ENCODE assay signal across 8 mouse cellular contexts in genomic region chr17:34398711-34399393, GRCm38 (mm10). TPM values are rescaled to one million over a fixed set of nuclear protein-coding genes. Genes with fewer than 3 reads are reported as not detected.
A peak's percentile ranks its signal among the peaks of the same experiment; 100 is the strongest.
DNase-seq lines count a peak whose midpoint lies in the region; ATAC-seq and TF ChIP-seq lines count a peak whose summit lies in the region.

BC051142 (plus strand) TSS chr17:34398820.

- peak within 1 kb of the TSS; percentile 40 to 62 (median 62) for H3K4me3 ChIP-seq in CH12.LX (replicated peaks in 1 of 3; ENCODE audit: low read depth in 2 of 3, low read length in 2 of 3, poor library complexity in 1 of 3)
- H3K4me3 ChIP-seq in forebrain, postnatal 0 days (ENCODE audit: low read depth, low read length), result peak within 1 kb of the TSS; percentile 58
- H3K4me3 ChIP-seq in layer of hippocampus, adult 2 months, result peak within 1 kb of the TSS; percentile 78
- H3K4me3 ChIP-seq in lung, adult 2 months (replicated peaks; ENCODE audit: extremely low read depth, low read depth, low read length), result peak within 1 kb of the TSS; percentile 65

- DNase-seq in CH12.LX (ENCODE audit: extremely low read depth), result peak; percentile 97
- DNase-seq in cerebellum, adult 11 months, result peak; percentile 85
- DNase-seq in forebrain, postnatal 0 days, result peak; percentile 92
- peak; percentile 82 for DNase-seq in heart, postnatal 4 days
- peak; percentile 82 to 92 for DNase-seq in layer of hippocampus, adult 2 months (ENCODE audit: low spot score in 2 of 2)
- peak; percentile 69 for DNase-seq in lung, adult 2 months
- peak; percentile 91 for DNase-seq in testis, postnatal 14 days (ENCODE audit: low spot score)

- peak within 1 kb of the TSS; percentile 75 for H3K9ac ChIP-seq in CH12.LX (ENCODE audit: insufficient read depth, low read depth)
- H3K9ac ChIP-seq in forebrain, postnatal 0 days, result peak within 1 kb of the TSS; percentile 75

- H3K4me2 ChIP-seq in CH12.LX (ENCODE audit: insufficient read depth, low read depth, poor library complexity, severe bottlenecking), result peak within 1 kb of the TSS; percentile 40
- peak within 1 kb of the TSS; percentile 71 for H3K4me2 ChIP-seq in forebrain, postnatal 0 days (ENCODE audit: low read depth)

- no peaks in the 10 kb centered on the region for H3K79me2 ChIP-seq in CH12.LX (replicated peaks; ENCODE audit: control insufficient read depth, extremely low read depth, insufficient read depth, poor library complexity, severe bottlenecking)

- dilution Hi-C loops in CH12.LX (cut with MboI; ENCODE audit: extremely low pct_ligation_motif_present, extremely low pct_unique_long_range_greater_than_20kb, low sequenced_read_pairs), result no loop called here

- TF ChIP-seq POLR2A in CH12.LX (IDR thresholded peaks at IDR 0.05; ENCODE audit: low read depth, low read length), result peak; percentile 80
- peak; percentile 71; the same call in 1 of the 2 replicates for TF ChIP-seq POLR2A in lung, adult 2 months (IDR thresholded peaks at IDR 0.05; ENCODE audit: borderline replicate concordance, extremely low read depth, low read depth, low read length)

- peaks cover 0 to 17% of the 10 kb centered on the region in 2 experiments; a peak in 2 of 4 replicates for H3K4me1 ChIP-seq in CH12.LX (ENCODE audit: control insufficient read depth in 1 of 2, insufficient read depth in 2 of 2)
- 0 out of 2 replicates have a peak, but pooled peaks cover 3% of the 10 kb centered on the region for H3K4me1 ChIP-seq in forebrain, postnatal 0 days (ENCODE audit: insufficient read depth)
- H3K4me1 ChIP-seq in lung, adult 2 months (ENCODE audit: control insufficient read depth, insufficient read depth, low read length), result peaks cover 3% of the 10 kb centered on the region; the same call in 1 of the 2 replicates

- no peak for TF ChIP-seq EP300 in CH12.LX (IDR thresholded peaks at IDR 0.05; ENCODE audit: low read length)

- ATAC-seq in forebrain, postnatal 0 days, result peak; percentile 98
- ATAC-seq in neutrophil, adult 5-6 weeks (ENCODE audit: extremely low read depth, insufficient number of reproducible peaks, low FRiP score, poor library complexity, severe bottlenecking), result peak; percentile 79

- peaks cover 3% of the 10 kb centered on the region for H3K9me3 ChIP-seq in CH12.LX (replicated peaks; ENCODE audit: low read length)
- H3K9me3 ChIP-seq in forebrain, postnatal 0 days (ENCODE audit: low read length), result no peaks in the 10 kb centered on the region

- no peak; a peak in 1 of 4 replicates for TF ChIP-seq CTCF in CH12.LX (conservative IDR thresholded peaks at IDR 0.05 in 1 of 2, IDR thresholded peaks at IDR 0.05 in 1 of 2; ENCODE audit: low read depth in 2 of 2, low read length in 2 of 2)
- TF ChIP-seq CTCF in forebrain, postnatal 0 days (IDR thresholded peaks at IDR 0.05; ENCODE audit: low read depth), result peak; percentile 36
- TF ChIP-seq CTCF in layer of hippocampus, adult 2 months (conservative IDR thresholded peaks at IDR 0.05), result peak; percentile 33
- no peak for TF ChIP-seq CTCF in lung, adult 2 months (IDR thresholded peaks at IDR 0.05; ENCODE audit: insufficient read depth, low read length)

- in situ Hi-C loops in CH12.LX (cut with MboI; ENCODE audit: low pct_ligation_motif_present, low pct_unique_long_range_greater_than_20kb, low sequenced_read_pairs), result no loop called here

- H3K27me3 ChIP-seq in CH12.LX (replicated peaks), result no peaks in the 10 kb centered on the region
- no peaks in the 10 kb centered on the region for H3K27me3 ChIP-seq in forebrain, postnatal 0 days (ENCODE audit: insufficient read depth, low read length)

- TF ChIP-seq RAD21 in CH12.LX (IDR thresholded peaks at IDR 0.05; ENCODE audit: low read depth, low read length), result no peak

- H3K27ac ChIP-seq in CH12.LX (ENCODE audit: insufficient read depth, low read depth), result peak within 1 kb of the TSS; percentile 39; the same call in 1 of the 2 replicates
- peak within 1 kb of the TSS; percentile 98 for H3K27ac ChIP-seq in forebrain, postnatal 0 days (ENCODE audit: low read depth, low read length)
- H3K27ac ChIP-seq in layer of hippocampus, adult 2 months, result peak within 1 kb of the TSS; percentile 98

- 8% methylated on average over 34 of the region's 34 CpGs for WGBS in forebrain, postnatal 0 days
- WGBS in lung, adult 2 months, result under 1% methylated on average over 34 of the region's 34 CpGs

- H3K36me3 ChIP-seq in CH12.LX (replicated peaks in 1 of 2; ENCODE audit: control insufficient read depth in 1 of 2, insufficient read depth in 1 of 2, low read length in 1 of 2), result no peaks in the 10 kb centered on the region
- H3K36me3 ChIP-seq in forebrain, postnatal 0 days (ENCODE audit: insufficient read depth), result no peaks in the 10 kb centered on the region

TF ChIP-seq in CH12.LX, 34 proteins besides CTCF, POLR2A, EP300 and RAD21:
- TF ChIP-seq KAT2A (IDR thresholded peaks at IDR 0.05; ENCODE audit: insufficient replicate concordance, low read length), result no peak
- TF ChIP-seq GABPA (IDR thresholded peaks at IDR 0.05; ENCODE audit: insufficient replicate concordance, low read depth, low read length), result no peak
- no peak for TF ChIP-seq UBTF (IDR thresholded peaks at IDR 0.05; ENCODE audit: low read depth, low read length)
- peak; percentile 68 for TF ChIP-seq NELFE (IDR thresholded peaks at IDR 0.05; ENCODE audit: low read depth, low read length)
- peak; percentile 78 for TF ChIP-seq TBP (conservative IDR thresholded peaks at IDR 0.05; ENCODE audit: low read depth, low read length)
- no peak for TF ChIP-seq POLR2AphosphoS2 (IDR thresholded peaks at IDR 0.05; ENCODE audit: low read depth, low read length)
- TF ChIP-seq NRF1 (IDR thresholded peaks at IDR 0.05; ENCODE audit: low read depth, low read length), result peak; percentile 51
- no peak for TF ChIP-seq SMC3 (IDR thresholded peaks at IDR 0.05; ENCODE audit: low read depth, low read length)
- TF ChIP-seq ELF1 (IDR thresholded peaks at IDR 0.05; ENCODE audit: low read depth, low read length), result no peak
- TF ChIP-seq MXI1 (IDR thresholded peaks at IDR 0.05; ENCODE audit: low read depth, low read length), result no peak
- no peak; the same call in 1 of the 2 replicates for TF ChIP-seq MEF2A (IDR thresholded peaks at IDR 0.05; ENCODE audit: borderline replicate concordance, low read depth, low read length)
- peak; percentile 29; the same call in 1 of the 2 replicates for TF ChIP-seq MYC (IDR thresholded peaks at IDR 0.05; ENCODE audit: low read depth, low read length)
- 0 out of 2 replicates have a peak, but pooled peaks have one; percentile 30 for TF ChIP-seq ZMIZ1 (IDR thresholded peaks at IDR 0.05; ENCODE audit: low read depth, low read length)
- peak; percentile 98 for TF ChIP-seq CHD2 (IDR thresholded peaks at IDR 0.05; ENCODE audit: low read length)
- TF ChIP-seq HCFC1 (IDR thresholded peaks at IDR 0.05; ENCODE audit: low read depth, low read length), result no peak; the same call in none of the 2 replicates
- TF ChIP-seq USF1 (IDR thresholded peaks at IDR 0.05; ENCODE audit: low read depth, low read length), result no peak
- TF ChIP-seq MAFK (IDR thresholded peaks at IDR 0.05; ENCODE audit: insufficient replicate concordance, low read length), result no peak
- TF ChIP-seq BHLHE40 (IDR thresholded peaks at IDR 0.05; ENCODE audit: low read depth, low read length), result 0 out of 2 replicates have a peak, but pooled peaks have one; percentile 9
- TF ChIP-seq SIN3A (IDR thresholded peaks at IDR 0.05; ENCODE audit: low read length), result no peak
- no peak; the same call in 1 of the 2 replicates for TF ChIP-seq ETS1 (conservative IDR thresholded peaks at IDR 0.05; ENCODE audit: low read depth, low read length)
- TF ChIP-seq IRF4 (IDR thresholded peaks at IDR 0.05; ENCODE audit: low read depth, low read length), result no peak
- TF ChIP-seq E2F4 (IDR thresholded peaks at IDR 0.05; ENCODE audit: insufficient replicate concordance, low read depth, low read length), result no peak
- TF ChIP-seq RCOR1 (conservative IDR thresholded peaks at IDR 0.05; ENCODE audit: low read depth, low read length), result no peak
- no peak for TF ChIP-seq ZKSCAN1 (IDR thresholded peaks at IDR 0.05; ENCODE audit: borderline replicate concordance, low read depth, low read length)
- no peak for TF ChIP-seq ZC3H11A (IDR thresholded peaks at IDR 0.05; ENCODE audit: low read depth, low read length)
- no peak for TF ChIP-seq USF2 (conservative IDR thresholded peaks at IDR 0.05; ENCODE audit: low read depth, low read length)
- TF ChIP-seq MAX (IDR thresholded peaks at IDR 0.05; ENCODE audit: low read length), result no peak
- TF ChIP-seq ZNF384 (IDR thresholded peaks at IDR 0.05; ENCODE audit: low read depth, low read length), result no peak
- peak; percentile 61; the same call in 1 of the 2 replicates for TF ChIP-seq TCF12 (IDR thresholded peaks at IDR 0.05; ENCODE audit: low read depth, low read length)
- TF ChIP-seq MAZ (IDR thresholded peaks at IDR 0.05; ENCODE audit: low read depth, low read length), result peak; percentile 16; the same call in 1 of the 2 replicates
- TF ChIP-seq CHD1 (IDR thresholded peaks at IDR 0.05; ENCODE audit: low read depth, low read length), result no peak
- TF ChIP-seq PAX5 (IDR thresholded peaks at IDR 0.05; ENCODE audit: low read length), result no peak
- no peak for TF ChIP-seq JUN (IDR thresholded peaks at IDR 0.05; ENCODE audit: insufficient read depth, low read depth, low read length)
- no peak for TF ChIP-seq JUND (conservative IDR thresholded peaks at IDR 0.05; ENCODE audit: low read depth, low read length)
TF ChIP-seq in CH12.LX: peak in this region for 9.

RNA-seq across cellular contexts. Expression of gene BC051142, which starts in this region (rescaled TPM):
- total RNA-seq in CH12.LX (2012; rRNA removed) (not detected in 2 replicates), CH12.LX (2014; rRNA removed) (0.28 TPM in 1 of 2 replicates, not detected in the other)
- polyA plus RNA-seq in CH12.LX (2012; ENCODE audit: insufficient read length, low read depth), result 0.83 and 1.0 TPM in 2 replicates
- total RNA-seq in forebrain, postnatal 0 days (2014; rRNA removed), result 6.5 and 9.0 TPM in 2 replicates
- 4.4 and 5.5 TPM in 2 replicates for polyA plus RNA-seq in forebrain, postnatal 0 days (2015; fragmentation: Nextera tagmentation; extraction: Ambion mirVana)
- not detected for total RNA-seq in heart, postnatal 4 days (2021)
- total RNA-seq in layer of hippocampus, adult 2 months (2021), result 1 to 10 TPM; 4.1 to 7.2 TPM
- 0.49 and 0.75 TPM in 2 replicates for polyA plus RNA-seq in lung, adult 2 months (2012; rRNA removed)
- total RNA-seq in neutrophil, adult 5-6 weeks (2017), result 12.5 and 14.0 TPM in 2 replicates

Comparison
In these comparisons a context has a peak if more than half of its experiments do, and no peak if none do; other contexts are left out.
1. Peak in every context shown above with its lines: DNase-seq, ATAC-seq, H3K4me3 ChIP-seq and H3K27ac ChIP-seq.
2. Peak in DNase-seq in heart, postnatal 4 days; RNA of the gene not detected or under 1 TPM.
3. Peak in DNase-seq and H3K4me3 ChIP-seq in lung, adult 2 months; RNA of the gene not detected or under 1 TPM.
4. H3K27ac ChIP-seq: peak in every context shown above with its lines; median percentile 98 in forebrain, postnatal 0 days; 98 in layer of hippocampus, adult 2 months; 39 in CH12.LX.
5. CTCF ChIP-seq: peak in forebrain, postnatal 0 days (single experiment) and layer of hippocampus, adult 2 months (single experiment); none in CH12.LX (0 of 2) and lung, adult 2 months (single experiment).